Mouse (Mus musculus) myocyte (in vitro differentiated cells): ENCODE results near the gene Dnmt3a. TPM values are rescaled to one million over a fixed set of nuclear protein-coding genes. Genes with fewer than 3 reads are reported as not detected.

Experiments used
- H3K27me3 ChIP-seq: one replicate; pipeline ENCODE4 v1.6.1; 2011; ENCODE audit not compliant: control insufficient read depth, insufficient read depth, insufficient read length
- H3K36me3 ChIP-seq: one replicate; pipeline ENCODE4 v1.6.1; 2011; ENCODE audit not compliant: control insufficient read depth, insufficient read depth
- H3K4me2 ChIP-seq: one replicate; pipeline ENCODE4 v1.6.1; 2011; ENCODE audit warnings: low read depth, control low read depth
- H3K4me3 ChIP-seq: one replicate; pipeline ENCODE4 v1.5.1; 2011; ENCODE audit warnings: mild to moderate bottlenecking, control low read depth, moderate library complexity
- H3K79me2 ChIP-seq: one replicate; pipeline ENCODE4 v1.6.1; 2011; ENCODE audit not compliant: control insufficient read depth, insufficient read depth
- H3ac ChIP-seq: one replicate; pipeline ENCODE4 v1.6.1; 2011; ENCODE audit not compliant: control insufficient read depth, insufficient read length
- CEBPB ChIP-seq: IDR thresholded peaks from 2 replicates; pipeline ENCODE4 v1.6.1; 2011; ENCODE audit warnings: mild to moderate bottlenecking, moderate library complexity; ENCODE audit not compliant: poor library complexity, insufficient read depth, severe bottlenecking
- E2F4 ChIP-seq: IDR thresholded peaks from one replicate; pipeline ENCODE4 v1.6.1; 2011; ENCODE audit warnings: mild to moderate bottlenecking, control low read depth, moderate library complexity; ENCODE audit not compliant: insufficient read depth
- MAX ChIP-seq: IDR thresholded peaks from one replicate; pipeline ENCODE4 v1.6.1; 2011; ENCODE audit warnings: low read depth, mild to moderate bottlenecking, control low read depth
- MYOD1 ChIP-seq, 3 experiments: IDR thresholded peaks; one replicate each; pipeline ENCODE4 v1.6.1; 2011; ENCODE audit warnings: control low read depth in 2 of 3, low read depth in 2 of 3, mild to moderate bottlenecking in 2 of 3, moderate library complexity in 1 of 3; ENCODE audit not compliant: insufficient read length in 2 of 3, control insufficient read depth in 1 of 3
- MYOG ChIP-seq, 3 experiments: IDR thresholded peaks; one replicate each; pipeline ENCODE4 v1.6.1; 2011; ENCODE audit warnings: control low read depth in 2 of 3, low read depth in 2 of 3, mild to moderate bottlenecking in 2 of 3; ENCODE audit not compliant: insufficient read length in 2 of 3, control insufficient read depth in 1 of 3, insufficient read depth in 1 of 3
- POLR2A ChIP-seq: IDR thresholded peaks from one replicate; pipeline ENCODE4 v1.6.1; 2011; ENCODE audit warnings: low read depth, mild to moderate bottlenecking, control low read depth, moderate library complexity; ENCODE audit not compliant: insufficient read length
- POLR2AphosphoS2 ChIP-seq: IDR thresholded peaks from one replicate; pipeline ENCODE4 v1.6.1; 2011; ENCODE audit warnings: low read depth, control low read depth; ENCODE audit not compliant: insufficient read length
- REST ChIP-seq: IDR thresholded peaks from one replicate; pipeline ENCODE4 v1.6.1; 2011; ENCODE audit warnings: mild to moderate bottlenecking, control low read depth, moderate library complexity; ENCODE audit not compliant: insufficient read depth, insufficient read length
- SRF ChIP-seq: IDR thresholded peaks from one replicate; pipeline ENCODE4 v1.6.1; 2011; ENCODE audit warnings: low read depth; ENCODE audit not compliant: control insufficient read depth, insufficient read length
- TCF12 ChIP-seq: IDR thresholded peaks from one replicate; pipeline ENCODE4 v1.6.1; 2011; ENCODE audit warnings: mild to moderate bottlenecking, control low read depth; ENCODE audit not compliant: poor library complexity, insufficient read depth, severe bottlenecking
- TCF3 ChIP-seq: IDR thresholded peaks from one replicate; pipeline ENCODE4 v1.6.1; 2011; ENCODE audit warnings: low read depth, control low read depth; ENCODE audit not compliant: insufficient read length
- USF1 ChIP-seq: IDR thresholded peaks from one replicate; pipeline ENCODE4 v1.6.1; 2011; ENCODE audit warnings: low read depth, mild to moderate bottlenecking, control low read depth, moderate library complexity
- polyA plus RNA-seq: library from polyadenylated mRNA; unstranded; fragments of >200 nt; fragmentation: generic; extraction: Trizol; gene quantifications from one replicate; pipeline ENCODE4 v1.2.1, GENCODE M21; 2012; ENCODE audit warnings: missing spikeins

Gene Dnmt3a
- polyA plus RNA-seq, 1 experiment = 4.6 TPM

DNA sequence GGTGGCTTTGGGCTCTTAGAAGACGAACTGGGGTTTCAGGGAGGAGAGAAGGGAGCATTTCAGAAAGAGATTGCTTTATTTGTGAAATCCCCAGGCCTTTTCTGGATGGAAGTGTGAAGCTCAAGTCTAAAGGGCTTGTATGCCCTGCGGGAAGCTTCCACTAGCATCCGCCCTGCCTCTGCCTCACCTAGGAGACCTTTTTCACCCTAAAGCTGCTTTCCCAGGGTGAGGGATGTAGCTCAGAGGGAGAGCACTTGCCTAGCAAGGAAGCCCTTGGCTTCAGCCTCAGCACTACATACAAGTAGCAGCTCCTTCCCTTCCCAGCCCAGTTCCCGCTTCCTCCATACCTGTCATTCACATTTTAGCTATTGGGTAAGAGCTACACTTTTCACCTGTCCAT, 71.6 kb downstream of the Dnmt3a start:
- H3K4me3 ChIP-seq = no peak overlapping the region
- H3K79me2 ChIP-seq = no peaks in the 10 kb centered on the region
- no peak overlapping the region for H3K4me2 ChIP-seq
- no peaks in the 10 kb centered on the region for H3K27me3 ChIP-seq
- H3K36me3 ChIP-seq = peaks cover 7% of the 10 kb centered on the region
- no peak overlapping the region for H3ac ChIP-seq
- TF ChIP-seq E2F4 (no peak), CEBPB (no peak)

DNA sequence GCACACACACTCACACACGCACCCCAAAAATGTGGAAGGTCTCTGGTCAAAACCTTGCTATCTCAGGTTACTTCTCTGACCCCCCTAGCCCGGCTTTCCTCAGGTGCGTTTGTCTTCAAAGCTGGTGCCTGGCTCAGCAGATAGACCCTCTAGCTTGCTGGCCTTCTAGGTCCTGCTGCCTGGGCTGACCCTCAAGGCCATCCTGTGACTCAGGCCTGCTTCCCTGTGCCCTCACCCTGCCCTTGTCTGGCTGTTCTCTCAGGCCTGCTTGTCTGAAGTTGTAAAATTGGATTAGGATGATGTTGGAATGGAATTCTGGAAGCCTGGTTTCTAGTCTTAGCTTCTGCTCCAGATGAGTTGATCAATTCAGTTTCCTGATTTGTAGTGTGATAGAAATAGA, 75.7 kb downstream of the Dnmt3a start:
- no peaks in the 10 kb centered on the region for H3K27me3 ChIP-seq
- TF ChIP-seq MYOD1 (IDR thresholded peaks at IDR 0.05; ENCODE audit: control insufficient read depth in 1 of 3, insufficient read length in 2 of 3, low read depth in 2 of 3) = no peak
- TF ChIP-seq CEBPB = no peak
- TF ChIP-seq TCF3 = no peak
- TF ChIP-seq MAX = no peak
- no peak for TF ChIP-seq USF1
- TF ChIP-seq SRF = no peak
- TF ChIP-seq MYOG (IDR thresholded peaks at IDR 0.05; ENCODE audit: control insufficient read depth in 1 of 3, insufficient read depth in 1 of 3, insufficient read length in 2 of 3, low read depth in 2 of 3) = no peak
- TF ChIP-seq POLR2AphosphoS2 = no peak
- TF ChIP-seq TCF12 = no peak
- TF ChIP-seq E2F4 = no peak
- H3K4me3 ChIP-seq = no peak overlapping the region
- H3ac ChIP-seq = no peak overlapping the region
- H3K4me2 ChIP-seq = no peak overlapping the region
- no peaks in the 10 kb centered on the region for H3K79me2 ChIP-seq
- H3K36me3 ChIP-seq = peaks cover 2% of the 10 kb centered on the region

- no peak overlapping the region for H3ac ChIP-seq
- no peaks in the 10 kb centered on the region for H3K36me3 ChIP-seq
- H3K79me2 ChIP-seq = no peaks in the 10 kb centered on the region
- no peak overlapping the region for H3K4me3 ChIP-seq
- H3K27me3 ChIP-seq = no peaks in the 10 kb centered on the region
- H3K4me2 ChIP-seq = no peak overlapping the region
- no peak for TF ChIP-seq CEBPB
- no peak for TF ChIP-seq MAX
- TF ChIP-seq SRF = no peak
- no peak for TF ChIP-seq TCF12
- TF ChIP-seq POLR2A = no peak
- no peak for TF ChIP-seq REST
- TF ChIP-seq TCF3 = no peak
- no peak for TF ChIP-seq USF1
- no peak for TF ChIP-seq POLR2AphosphoS2
- no peak for TF ChIP-seq MYOD1 (IDR thresholded peaks at IDR 0.05; ENCODE audit: control insufficient read depth in 1 of 3, insufficient read length in 2 of 3, low read depth in 2 of 3)
Measured at GRCm38 (mm10) chr12:3884892-3885493, 79.2 kb downstream of the Dnmt3a start.

DNA sequence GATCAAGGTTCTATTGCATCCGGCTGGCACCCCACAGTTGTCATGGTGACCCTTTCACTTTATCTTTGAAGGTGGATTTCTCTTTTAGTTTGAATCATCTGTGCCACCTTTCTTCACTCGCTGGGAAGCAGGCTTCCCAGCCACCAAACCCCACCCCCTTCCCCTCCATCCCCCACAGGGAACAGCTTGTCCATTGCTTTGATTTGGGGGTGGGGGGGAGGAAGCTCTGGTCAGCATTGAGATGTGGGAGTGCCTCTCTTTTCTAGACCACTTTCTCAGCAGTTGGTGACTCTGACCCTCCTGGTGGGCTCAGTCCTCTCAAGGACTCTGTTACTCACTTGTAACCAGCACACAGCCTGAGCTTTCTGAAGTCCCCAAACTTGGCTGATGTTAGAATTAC, 80.8 kb downstream of the Dnmt3a start:
- no peaks in the 10 kb centered on the region for H3K27me3 ChIP-seq
- H3K36me3 ChIP-seq = no peaks in the 10 kb centered on the region
- TF ChIP-seq TCF3 = no peak
- TF ChIP-seq POLR2AphosphoS2 = no peak
- TF ChIP-seq POLR2A = no peak
- no peak for TF ChIP-seq TCF12
- no peak for TF ChIP-seq USF1
- no peak for TF ChIP-seq SRF
- no peak for TF ChIP-seq MYOD1 (IDR thresholded peaks at IDR 0.05; ENCODE audit: control insufficient read depth in 1 of 3, insufficient read length in 2 of 3, low read depth in 2 of 3)
- no peak for TF ChIP-seq MAX
- no peak for TF ChIP-seq MYOG (IDR thresholded peaks at IDR 0.05; ENCODE audit: control insufficient read depth in 1 of 3, insufficient read depth in 1 of 3, insufficient read length in 2 of 3, low read depth in 2 of 3)
- no peak for TF ChIP-seq E2F4
- no peak for TF ChIP-seq CEBPB
- no peak for TF ChIP-seq REST
- H3K79me2 ChIP-seq = no peaks in the 10 kb centered on the region
- H3K4me2 ChIP-seq = no peak overlapping the region
- no peak overlapping the region for H3ac ChIP-seq
- H3K4me3 ChIP-seq = no peak overlapping the region

DNA sequence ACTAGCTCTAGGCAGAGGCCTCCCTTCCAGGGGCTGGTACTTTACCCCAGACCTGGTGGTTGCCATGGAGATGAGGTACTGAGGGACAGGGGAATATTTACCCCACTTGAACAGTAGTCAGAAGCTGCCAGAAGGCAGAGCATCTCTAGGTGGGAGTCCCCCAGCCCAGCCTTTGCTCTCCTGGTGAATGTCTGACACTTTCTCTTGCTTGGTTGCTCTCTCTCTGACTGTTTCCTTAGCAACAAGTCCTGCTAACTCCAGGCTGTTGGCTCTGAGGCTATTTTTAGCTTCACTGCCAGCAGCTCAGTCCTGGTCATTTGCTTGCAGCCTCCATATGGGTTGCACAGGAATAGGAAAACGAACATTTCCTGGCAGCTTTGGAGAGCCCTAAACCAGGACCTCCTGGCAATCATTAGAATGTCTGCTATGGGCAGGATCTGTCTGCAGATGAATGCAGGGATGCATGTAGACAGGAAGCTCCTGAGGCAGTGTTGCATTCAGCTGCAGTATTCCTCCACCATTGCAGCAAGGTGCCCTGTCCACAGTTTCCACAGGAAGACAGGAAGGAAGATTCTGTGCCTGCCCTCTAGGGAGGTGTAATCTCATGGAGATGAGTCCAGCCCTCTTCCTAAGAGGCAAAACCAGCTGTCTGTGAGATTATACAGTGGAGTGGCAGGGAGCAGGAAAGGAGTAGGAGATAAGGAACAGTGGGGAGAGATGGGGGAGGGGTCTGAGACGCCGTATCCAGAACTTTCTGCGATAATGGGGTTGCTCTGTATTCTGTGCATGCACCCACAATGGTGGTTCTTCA, 81.9 kb downstream of the Dnmt3a start:
- Histone ChIP-seq H3K4me2 (no peak overlapping the region), H3ac (no peak overlapping the region), H3K79me2 (no peaks in the 10 kb centered on the region), H3K4me3 (no peak overlapping the region), H3K27me3 (no peaks in the 10 kb centered on the region), H3K36me3 (no peaks in the 10 kb centered on the region)
- TF ChIP-seq E2F4 = no peak
- TF ChIP-seq MYOG (IDR thresholded peaks at IDR 0.05; ENCODE audit: control insufficient read depth in 1 of 3, insufficient read depth in 1 of 3, insufficient read length in 2 of 3, low read depth in 2 of 3) = no peak
- no peak for TF ChIP-seq REST
- TF ChIP-seq POLR2A = no peak
